Mouse (Mus musculus) small intestine, adult 2 months (tissue): ENCODE data around the gene Nt5c2.

Experiments used
- CTCF ChIP-seq: fragments of 200-500 bp; IDR thresholded peaks from 2 replicates; pipeline ENCODE4 v1.5.1; 2012; ENCODE audit warnings: low read depth, mild to moderate bottlenecking, control low read depth, inconsistent platforms, low read length, moderate library complexity, mixed read lengths; ENCODE audit not compliant: insufficient replicate concordance, insufficient read length; ENCODE audit errors: extremely low read depth
- POLR2A ChIP-seq: fragments of 200-500 bp; IDR thresholded peaks from 2 replicates; pipeline ENCODE4 v1.6.1; 2012; ENCODE audit warnings: low read depth, mild to moderate bottlenecking, control low read depth, inconsistent platforms, low read length, moderate library complexity

GRCm38 (mm10) chr19:46886826-46887225, 128.1 kb downstream of the Nt5c2 start:
- TF ChIP-seq CTCF = no peak
- TF ChIP-seq POLR2A = no peak
